Mouse (Mus musculus) central nervous system, embryonic 14 days (tissue): ENCODE results near the gene Thnsl2. TPM values are rescaled to one million over a fixed set of nuclear protein-coding genes. Genes with fewer than 3 reads are reported as not detected.

Experiments used
- polyA plus RNA-seq: library from polyadenylated mRNA; depleted of rRNA; stranded (reverse); fragments of >200 nt; gene quantifications from 2 replicates; pipeline ENCODE4 v1.2.3, GENCODE M21; 2012; rRNA removed

Thnsl2 gene
- polyA plus RNA-seq: 2.3 and 2.6 TPM in 2 replicates

DNA sequence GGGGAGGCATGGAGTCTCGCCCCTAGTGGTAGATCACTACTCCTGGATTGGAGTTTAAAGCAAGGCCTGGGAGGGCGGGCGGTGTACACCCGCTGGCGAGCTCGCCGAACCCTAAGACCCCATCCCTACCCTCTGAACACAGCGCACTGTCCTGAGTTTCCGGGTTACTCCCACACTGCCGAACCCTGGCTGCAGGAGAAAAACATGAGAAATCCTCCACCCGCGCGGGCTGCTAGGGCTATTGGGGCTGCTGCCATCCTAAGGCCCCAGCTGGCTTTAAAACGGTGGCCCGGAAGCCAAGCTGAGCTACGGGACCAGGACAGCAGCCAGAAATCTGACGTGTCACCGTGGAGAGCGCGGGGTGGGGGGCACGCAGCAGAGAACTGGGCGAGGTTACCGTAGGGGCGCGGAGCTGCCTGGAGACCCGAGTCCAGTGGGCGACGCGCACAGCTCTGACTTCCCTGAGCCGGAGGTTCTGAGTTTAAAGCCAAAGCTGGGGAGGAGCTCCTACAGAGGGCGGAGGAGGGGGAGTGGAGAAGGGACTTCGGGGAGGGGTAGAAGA, at the start of gene Thnsl2:
TSS of gene Thnsl2 (minus strand) at position 546 of the 562 bp plus-strand sequence.

Other genes with a start within 250 kb of the Thnsl2 start
- not detected in 2 replicates for gene Tex37, start 225.5 kb downstream of the Thnsl2 start, polyA plus RNA-seq
- gene Foxi3, start 187.9 kb downstream of the Thnsl2 start, polyA plus RNA-seq: 0.11 TPM in 1 of 2 replicates, not detected in the other
- gene Fabp1, start 55.4 kb upstream of the Thnsl2 start, polyA plus RNA-seq: not detected in 2 replicates
- gene Krcc1, start 127.2 kb upstream of the Thnsl2 start, polyA plus RNA-seq: 12.1 and 12.3 TPM in 2 replicates
- 0.45 and 4.3 TPM in 2 replicates for gene Smyd1, start 177.8 kb upstream of the Thnsl2 start, polyA plus RNA-seq
- gene Cd8b1, start 178.3 kb upstream of the Thnsl2 start, polyA plus RNA-seq: not detected in 2 replicates
- gene Cd8a, start 229.0 kb upstream of the Thnsl2 start, polyA plus RNA-seq: not detected in 2 replicates